Mouse (Mus musculus) large intestine, adult 2 months (tissue): Measurements from ENCODE around the gene Tln1. TPM values are rescaled to one million over a fixed set of nuclear protein-coding genes. Genes with fewer than 3 reads are reported as not detected.

ENCODE experiments used
- DNase-seq: peaks from one replicate; pipeline ENCODE4 v3.0.0-alpha.2; 2012; ENCODE audit warnings: low read depth, low spot score
- WGBS: fragments of 180-500 bp; shearing (Covaris S2); methylation state at CpG from one replicate; pipeline ENCODE4 v1.1.7; 2018; 5-methylcytosine and 5-hydroxymethylcytosine counted together
- polyA plus RNA-seq: library from polyadenylated mRNA; depleted of rRNA; stranded (reverse); fragments of >200 nt; gene quantifications from 2 replicates; pipeline ENCODE4 v1.2.3, GENCODE M21; 2012

Gene Tln1
- polyA plus RNA-seq, 1 experiment = 48.4 TPM

GRCm38 (mm10) chr4:43579731-43580130 is 17.2 kb upstream of the Tln1 start:
- WGBS = 69% methylated on average over 6 of the region's 6 CpGs

GRCm38 (mm10) chr4:43579256-43579655 is 16.8 kb upstream of the Tln1 start:
- WGBS = 4% methylated on average over 10 of the region's 10 CpGs
- no peak for DNase-seq

More at GRCm38 (mm10) chr4:43579731-43580130, 17.2 kb upstream of the Tln1 start:
- no peak for DNase-seq

- peak; percentile 68 for DNase-seq
- under 1% methylated on average over 76 of the region's 76 CpGs for WGBS
Observed at GRCm38 (mm10) chr4:43578376-43579204, 16.1 kb upstream of the Tln1 start, which contains the start of the genes Rgp1 and Gba2. TSS of gene Rgp1 (plus strand) at chr4:43578715. TSS of gene Gba2 (minus strand) at chr4:43578873.

GRCm38 (mm10) chr4:43577237-43577881 is 14.9 kb upstream of the Tln1 start:
- WGBS = 40% methylated on average over 8 of the region's 8 CpGs
- no peak for DNase-seq

- 20% methylated on average over 2 of the region's 2 CpGs for WGBS
- no peak for DNase-seq
Observed at GRCm38 (mm10) chr4:43575356-43575755, 12.9 kb upstream of the Tln1 start.

GRCm38 (mm10) chr4:43573561-43573960 is 11.1 kb upstream of the Tln1 start:
- WGBS = 82% methylated on average over 4 of the region's 4 CpGs
- DNase-seq = no peak

- 71% methylated on average over 6 of the region's 6 CpGs for WGBS
- DNase-seq = no peak
Observed at GRCm38 (mm10) chr4:43571395-43572045, 9.0 kb upstream of the Tln1 start.

GRCm38 (mm10) chr4:43567140-43567539 is 4.6 kb upstream of the Tln1 start:
- DNase-seq = no peak
- 92% methylated on average over 9 of the region's 9 CpGs for WGBS

GRCm38 (mm10) chr4:43564231-43564630 is 1.7 kb upstream of the Tln1 start:
- DNase-seq = no peak
- WGBS = 33% methylated on average over 2 of the region's 2 CpGs

- no peak for DNase-seq
- WGBS = 60% methylated on average over 4 of the region's 4 CpGs
Observed at GRCm38 (mm10) chr4:43563601-43563875, 1.0 kb upstream of the Tln1 start.

GRCm38 (mm10) chr4:43562769-43563600 is 494 bp upstream of the Tln1 start:
- WGBS = under 1% methylated on average over 22 of the region's 22 CpGs
- no peak for DNase-seq

GRCm38 (mm10) chr4:43561436-43561996 is 975 bp downstream of the Tln1 start:
- 1% methylated on average over 16 of the region's 16 CpGs for WGBS
- DNase-seq = no peak

GRCm38 (mm10) chr4:43560976-43561375 is 1.5 kb downstream of the Tln1 start:
- no peak for DNase-seq
- WGBS = 14% methylated on average over 2 of the region's 2 CpGs

GRCm38 (mm10) chr4:43560243-43560611 is 2.3 kb downstream of the Tln1 start:
- DNase-seq = no peak
- WGBS = 38% methylated on average over 6 of the region's 6 CpGs

- DNase-seq = no peak
- WGBS = 61% methylated on average over 13 of the region's 13 CpGs
Observed at GRCm38 (mm10) chr4:43559519-43560242, 2.8 kb downstream of the Tln1 start.

GRCm38 (mm10) chr4:43558631-43559356 is 3.7 kb downstream of the Tln1 start:
- 47% methylated on average over 13 of the region's 13 CpGs for WGBS
- DNase-seq = no peak

GRCm38 (mm10) chr4:43558028-43558630 is 4.4 kb downstream of the Tln1 start:
- DNase-seq = no peak
- WGBS = 54% methylated on average over 5 of the region's 5 CpGs

- no peak for DNase-seq
- 95% methylated on average over 7 of the region's 7 CpGs for WGBS
Observed at GRCm38 (mm10) chr4:43555926-43556325, 6.6 kb downstream of the Tln1 start.
